Mouse (Mus musculus) heart, embryonic 14.5 days (tissue): Measurements from ENCODE around the gene Dlgap5. TPM values are rescaled to one million over a fixed set of nuclear protein-coding genes. Genes with fewer than 3 reads are reported as not detected.

Source experiments
- ATAC-seq: fragments of 200-750 bp; cut with Nextera tagmentation; 2 replicates; pipeline ENCODE4 v1.8.0; 2017; ENCODE audit warnings: low read depth, moderate TSS enrichment; ENCODE audit not compliant: insufficient number of reproducible peaks, insufficient read depth, low FRiP score
- H3K27ac ChIP-seq, 2 experiments: fragments of 200-500 bp in 1 of 2; fragments of 300-500 bp in 1 of 2; sonication (generic) in 1 of 2; replicated peaks in 1 of 2; 2 replicates each; pipeline ENCODE4 v1.5.1; 2012 to 2014; ENCODE audit warnings: low read depth in 2 of 2, low read length in 2 of 2, control low read depth in 1 of 2, mild to moderate bottlenecking in 1 of 2, mixed read lengths in 1 of 2; ENCODE audit not compliant: control insufficient read depth in 1 of 2, insufficient read depth in 1 of 2
- H3K27me3 ChIP-seq: fragments of 300-500 bp; sonication (generic); 2 replicates; pipeline ENCODE4 v1.6.1; 2014; ENCODE audit warnings: mild to moderate bottlenecking, low read length, control low read depth; ENCODE audit not compliant: control insufficient read depth, insufficient read depth
- H3K36me3 ChIP-seq: fragments of 300-500 bp; sonication (generic); 2 replicates; pipeline ENCODE4 v1.6.1; 2014; ENCODE audit warnings: mild to moderate bottlenecking, control low read depth, low read length, mixed read lengths; ENCODE audit not compliant: control insufficient read depth, insufficient read depth
- H3K4me1 ChIP-seq, 2 experiments: fragments of 200-500 bp in 1 of 2; fragments of 300-500 bp in 1 of 2; sonication (generic) in 1 of 2; 2 replicates each; pipeline ENCODE4 v1.6.1; 2012 to 2014; ENCODE audit warnings: low read length in 2 of 2, control low read depth in 1 of 2, mixed read lengths in 1 of 2; ENCODE audit not compliant: control insufficient read depth in 2 of 2, insufficient read depth in 2 of 2
- H3K4me2 ChIP-seq: fragments of 300-500 bp; sonication (generic); 2 replicates; pipeline ENCODE4 v1.6.1; 2014; ENCODE audit warnings: mild to moderate bottlenecking, low read length
- H3K4me3 ChIP-seq, 2 experiments: fragments of 200-500 bp in 1 of 2; fragments of 300-500 bp in 1 of 2; sonication (generic) in 1 of 2; 2 replicates each; pipeline ENCODE4 v1.5.1; 2012 to 2014; ENCODE audit warnings: low read length in 2 of 2, mild to moderate bottlenecking in 2 of 2, control low read depth in 1 of 2, low read depth in 1 of 2, moderate library complexity in 1 of 2; ENCODE audit not compliant: control insufficient read depth in 1 of 2, insufficient read depth in 1 of 2
- H3K9ac ChIP-seq: fragments of 300-500 bp; sonication (generic); 2 replicates; pipeline ENCODE4 v1.6.1; 2014; ENCODE audit warnings: mild to moderate bottlenecking, low read length
- H3K9me3 ChIP-seq: fragments of 300-500 bp; sonication (generic); 2 replicates; pipeline ENCODE4 v1.6.1; 2016; ENCODE audit warnings: low read length, control low read depth; ENCODE audit not compliant: control insufficient read depth
- WGBS: fragments of 180-500 bp; shearing (Covaris S2); extraction: QIAGEN DNeasy Blood & Tissue Kit; methylation state at CpG from one replicate; pipeline ENCODE4 v1.1.7; 2014; 5-methylcytosine and 5-hydroxymethylcytosine counted together
- polyA plus RNA-seq: library from polyadenylated mRNA; unstranded; fragments of >200 nt; fragmentation: Nextera tagmentation; extraction: Ambion mirVana; gene quantifications from 2 replicates; pipeline ENCODE4 v1.2.1, GENCODE M21; 2014

Dlgap5 gene
- polyA plus RNA-seq: 28.6 and 35.7 TPM in 2 replicates

DNA sequence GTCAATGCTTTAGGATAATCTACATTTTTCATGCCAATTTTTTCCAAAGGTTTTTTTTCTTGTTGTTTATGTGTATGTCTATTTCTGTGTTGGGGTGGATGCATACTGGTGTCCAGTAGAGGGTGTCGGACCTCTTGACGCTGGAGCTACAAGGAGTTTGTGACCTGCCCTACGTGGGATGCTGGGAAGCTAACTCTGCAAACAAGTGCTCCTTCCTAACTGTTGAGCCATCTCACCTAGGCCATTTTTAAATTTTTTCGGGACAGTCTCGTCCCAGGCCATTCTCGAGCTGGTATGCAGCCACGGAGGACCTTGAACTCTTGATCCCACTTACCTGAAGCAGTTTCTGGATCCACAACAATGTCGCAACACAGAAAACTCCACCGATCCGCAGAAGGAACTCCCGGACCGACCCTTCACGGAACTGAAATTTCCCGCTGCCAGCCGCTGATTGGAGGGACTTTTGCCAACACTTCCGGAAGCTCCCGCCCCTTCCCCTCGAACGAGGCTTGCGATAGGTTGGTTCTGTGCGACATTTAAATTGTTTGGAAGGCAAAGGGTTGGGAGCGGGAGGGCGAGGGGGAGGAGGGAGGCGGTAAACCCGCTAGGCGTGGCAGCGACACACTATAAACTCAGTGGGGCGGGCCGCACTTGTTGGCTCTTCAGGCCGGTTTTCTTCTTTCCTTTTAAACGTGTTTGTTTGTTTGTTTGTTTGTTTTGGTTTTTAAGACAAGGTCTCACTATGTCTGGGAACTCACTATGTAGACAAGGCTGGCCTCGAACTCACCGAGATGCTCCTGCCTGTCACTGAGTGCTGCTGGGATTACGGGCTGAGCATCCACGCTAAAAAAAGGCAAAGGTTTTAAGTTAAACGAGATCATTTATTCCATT is at the start of gene Dlgap5:
Gene Dlgap5 (minus strand): TSS at position 633 of the 891 bp plus-strand sequence.
- Histone ChIP-seq H3K4me1 (peaks cover 3 to 11% of the 10 kb centered on the region in 2 experiments; a peak in 3 of 4 replicates), H3K4me2 (peak within 1 kb of the TSS; percentile 75), H3K4me3 (peak within 1 kb of the TSS; percentile 57 to 62), H3K9me3 (no peaks in the 10 kb centered on the region), H3K27ac (peak within 1 kb of the TSS; percentile 9 to 15; a peak in 2 of 4 replicates), H3K27me3 (no peaks in the 10 kb centered on the region), H3K36me3 (peaks cover 30% of the 10 kb centered on the region), H3K9ac (peak within 1 kb of the TSS; percentile 65)
- WGBS: under 1% methylated on average over 36 of the region's 36 CpGs
- ATAC-seq: peak; percentile 94

GRCm38 (mm10) chr14:47465468-47466175 is 47.4 kb upstream of the Dlgap5 start:
- H3K4me2 ChIP-seq: no peak overlapping the region
- no peak overlapping the region for H3K4me3 ChIP-seq
- no peaks in the 10 kb centered on the region for H3K4me1 ChIP-seq
- H3K9me3 ChIP-seq: no peaks in the 10 kb centered on the region
- no peaks in the 10 kb centered on the region for H3K27me3 ChIP-seq
- no peak for ATAC-seq
- H3K27ac ChIP-seq: no peak overlapping the region
- no peaks in the 10 kb centered on the region for H3K36me3 ChIP-seq
- WGBS: 40% methylated on average over 7 of the region's 7 CpGs
- no peak overlapping the region for H3K9ac ChIP-seq

GRCm38 (mm10) chr14:47464426-47464825 is 46.2 kb upstream of the Dlgap5 start:
- Histone ChIP-seq H3K9ac (no peak overlapping the region), H3K9me3 (no peaks in the 10 kb centered on the region), H3K27me3 (no peaks in the 10 kb centered on the region), H3K4me3 (no peak overlapping the region), H3K4me1 (no peaks in the 10 kb centered on the region), H3K36me3 (no peaks in the 10 kb centered on the region), H3K4me2 (no peak overlapping the region), H3K27ac (no peak overlapping the region)
- 74% methylated on average over 10 of the region's 10 CpGs for whole genome bisulfite sequencing
- ATAC-seq: no peak

GRCm38 (mm10) chr14:47462877-47463460 is 44.8 kb upstream of the Dlgap5 start:
- H3K9me3 ChIP-seq: no peaks in the 10 kb centered on the region
- 68% methylated on average over 9 of the region's 9 CpGs for WGBS
- no peaks in the 10 kb centered on the region for H3K27me3 ChIP-seq
- H3K27ac ChIP-seq: no peak overlapping the region
- H3K9ac ChIP-seq: no peak overlapping the region
- no peak for ATAC-seq
- H3K4me3 ChIP-seq: no peak overlapping the region
- no peaks in the 10 kb centered on the region for H3K4me1 ChIP-seq
- no peak overlapping the region for H3K4me2 ChIP-seq
- H3K36me3 ChIP-seq: no peaks in the 10 kb centered on the region

- Histone ChIP-seq H3K4me3 (no peak overlapping the region), H3K4me1 (no peaks in the 10 kb centered on the region), H3K27me3 (no peaks in the 10 kb centered on the region), H3K4me2 (no peak overlapping the region), H3K9ac (no peak overlapping the region), H3K36me3 (no peaks in the 10 kb centered on the region), H3K9me3 (no peaks in the 10 kb centered on the region), H3K27ac (no peak overlapping the region)
- WGBS: 68% methylated on average over 4 of the region's 4 CpGs
- ATAC-seq: no peak
These were observed 44.2 kb upstream of the Dlgap5 start for GRCm38 (mm10) chr14:47462453-47462852.

GRCm38 (mm10) chr14:47461997-47462396 is 43.8 kb upstream of the Dlgap5 start:
- H3K4me1 ChIP-seq: no peaks in the 10 kb centered on the region
- 72% methylated on average over 8 of the region's 8 CpGs for WGBS
- no peak for ATAC-seq
- H3K9me3 ChIP-seq: no peaks in the 10 kb centered on the region
- no peak overlapping the region for H3K4me2 ChIP-seq
- H3K4me3 ChIP-seq: no peak overlapping the region
- H3K36me3 ChIP-seq: no peaks in the 10 kb centered on the region
- no peak overlapping the region for H3K9ac ChIP-seq
- no peaks in the 10 kb centered on the region for H3K27me3 ChIP-seq
- H3K27ac ChIP-seq: no peak overlapping the region

GRCm38 (mm10) chr14:47459556-47459955 is 41.3 kb upstream of the Dlgap5 start:
- no peaks in the 10 kb centered on the region for H3K4me1 ChIP-seq
- 82% methylated on average over 4 of the region's 4 CpGs for WGBS
- H3K36me3 ChIP-seq: no peaks in the 10 kb centered on the region
- no peak overlapping the region for H3K9ac ChIP-seq
- ATAC-seq: no peak
- no peak overlapping the region for H3K27ac ChIP-seq
- no peak overlapping the region for H3K4me3 ChIP-seq
- H3K27me3 ChIP-seq: no peaks in the 10 kb centered on the region
- no peak overlapping the region for H3K4me2 ChIP-seq
- no peaks in the 10 kb centered on the region for H3K9me3 ChIP-seq
